Mouse (Mus musculus) adrenal gland, adult 18-20 months (tissue): ENCODE results near the gene Cfap300. TPM values are rescaled to one million over a fixed set of nuclear protein-coding genes. Genes with fewer than 3 reads are reported as not detected.

ENCODE experiments used
- DNase-seq, 2 experiments: peaks; one replicate each; pipeline ENCODE4 v3.0.0; 2021 to 2022; ENCODE audit warnings: low spot score in 2 of 2
- total RNA-seq, 2 experiments: library from RNA; stranded (reverse); gene quantifications; 1 replicate in 1 of 2; 2 replicates in 1 of 2; pipeline ENCODE4 v1.2.3; 2021

Cfap300 gene
- total RNA-seq, 2 experiments from 2014 or later, result 2.7 to 2.8 TPM

DNA sequence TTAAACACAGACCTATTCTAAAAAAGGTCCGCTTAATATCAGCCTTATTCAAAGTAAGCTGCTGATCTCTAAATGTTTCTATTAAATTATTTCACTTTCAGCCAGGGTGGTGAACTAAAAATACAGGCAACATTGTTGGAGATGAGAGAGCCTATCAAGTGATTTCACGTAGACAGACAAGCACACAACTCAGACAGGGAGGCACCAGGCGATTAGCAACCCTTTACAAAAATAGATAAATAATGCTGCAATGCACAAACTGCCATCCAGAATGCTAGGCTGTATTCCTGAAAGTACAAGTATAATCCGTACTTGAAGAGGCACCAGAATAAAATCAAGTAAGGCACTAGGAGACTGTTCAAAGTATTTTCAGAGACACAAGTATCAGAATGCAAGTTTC lies 58.3 kb downstream of the Cfap300 start:
- no peak for DNase-seq

DNA sequence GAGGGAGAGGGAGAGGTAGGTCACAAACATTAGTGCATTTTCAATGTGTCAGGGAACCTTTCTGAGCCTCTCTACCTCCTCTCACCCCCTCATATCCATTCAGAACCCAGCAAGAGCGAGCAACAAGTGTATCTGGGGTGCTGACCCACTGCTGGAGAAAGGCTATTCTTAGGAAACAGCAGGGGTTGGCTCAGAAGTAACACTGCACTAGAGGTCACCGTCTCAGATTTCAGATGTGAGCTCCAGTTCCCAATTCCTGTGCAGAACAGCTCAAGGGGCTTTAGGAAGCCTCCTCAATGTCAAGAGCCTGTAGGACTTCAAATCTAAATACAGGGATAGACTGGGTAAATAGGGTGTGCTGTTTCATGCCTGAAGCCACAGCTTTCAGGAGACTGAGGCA lies 59.0 kb downstream of the Cfap300 start:
- no peak for DNase-seq

DNA sequence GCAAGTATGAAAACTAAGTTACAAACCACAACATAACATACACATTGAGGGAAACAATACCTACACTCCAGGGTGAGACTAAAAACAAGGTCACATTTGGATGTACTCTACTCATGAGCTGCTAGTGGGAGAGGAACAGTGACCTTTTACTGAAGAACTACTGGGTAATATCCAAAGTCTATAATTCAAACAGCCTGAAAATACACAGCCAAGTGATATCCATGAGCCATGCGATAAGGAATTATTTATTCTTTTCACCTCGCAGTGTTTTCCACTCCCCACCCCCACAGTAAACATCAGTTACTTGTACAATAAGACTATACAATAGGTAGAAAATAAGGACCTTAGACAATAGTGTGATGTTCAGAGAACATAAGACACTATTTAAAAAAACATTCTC lies 62.5 kb downstream of the Cfap300 start:
- DNase-seq, result no peak

DNA sequence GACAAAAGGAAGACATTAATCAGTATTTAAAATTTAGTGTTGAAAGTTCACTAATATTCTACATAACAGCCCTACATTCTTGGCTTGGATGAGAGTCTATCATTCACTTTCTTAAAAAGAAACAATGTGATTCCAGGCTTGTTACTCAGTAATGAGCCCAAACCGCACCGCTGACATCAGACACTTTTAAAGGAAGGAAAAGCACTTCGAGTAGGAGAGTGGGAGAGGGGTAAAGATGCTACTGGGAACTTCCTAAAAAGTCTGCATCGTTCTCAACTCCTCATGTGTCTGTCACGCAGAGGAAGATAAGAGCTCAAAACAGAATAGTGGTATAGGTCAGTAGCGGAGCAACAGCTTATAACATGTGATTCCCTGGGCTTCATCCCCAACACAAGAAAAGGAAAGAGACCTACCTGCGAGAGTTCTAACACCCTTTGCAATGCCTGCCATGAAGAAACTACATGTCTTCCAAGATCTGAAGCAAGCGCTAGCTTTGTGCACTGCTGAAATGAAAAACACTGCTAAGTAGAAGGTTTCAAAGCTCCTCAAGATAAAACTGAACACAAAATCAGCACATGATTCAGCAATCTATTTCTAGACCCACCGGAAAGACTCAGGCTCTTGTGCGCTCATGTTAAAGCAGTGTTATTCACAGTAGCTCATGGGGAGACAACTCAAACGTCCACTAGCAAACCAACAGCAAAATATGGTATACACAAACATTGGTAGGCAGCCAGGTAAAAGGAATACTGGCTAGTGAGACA lies 63.3 kb downstream of the Cfap300 start:
- DNase-seq, result no peak

DNA sequence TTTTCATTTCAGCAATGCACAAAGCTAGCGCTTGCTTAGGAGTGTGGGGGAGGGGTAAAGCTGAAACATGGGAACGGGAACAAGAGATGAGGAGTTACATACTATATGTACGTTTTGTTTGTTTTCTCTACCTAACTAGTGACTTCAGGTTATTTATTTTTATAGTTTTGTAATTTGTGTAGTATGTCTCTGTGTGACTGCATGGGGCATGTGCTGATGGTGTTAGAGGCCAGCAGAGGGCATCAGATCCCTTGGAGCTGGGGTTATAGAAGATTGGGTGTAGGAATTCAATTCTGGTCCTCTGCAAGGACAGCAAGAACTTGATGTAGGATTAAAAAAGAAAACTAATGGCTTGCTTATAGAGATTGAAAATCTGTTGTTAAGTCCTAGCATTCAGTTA lies 64.1 kb downstream of the Cfap300 start:
- no peak for DNase-seq

DNA sequence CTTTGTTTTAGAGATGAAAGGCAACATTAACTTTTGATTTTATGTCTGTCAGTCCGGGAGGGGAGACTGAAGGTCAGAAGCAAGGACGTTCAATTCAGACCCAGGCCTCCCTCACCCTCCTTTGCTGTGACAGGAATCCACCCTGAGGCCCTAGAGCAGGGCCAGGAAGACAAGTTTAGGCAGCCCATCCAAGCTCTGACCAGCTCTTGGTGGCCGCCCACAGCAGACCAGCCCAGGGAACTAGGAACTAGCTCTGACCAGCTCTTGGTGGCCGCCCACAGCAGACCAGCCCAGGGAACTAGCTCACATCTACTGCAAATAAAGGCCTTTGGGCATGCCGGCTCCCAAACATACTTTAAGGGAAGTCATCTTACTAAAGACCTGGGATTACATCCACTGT lies 65.0 kb downstream of the Cfap300 start:
- no peak for DNase-seq

DNA sequence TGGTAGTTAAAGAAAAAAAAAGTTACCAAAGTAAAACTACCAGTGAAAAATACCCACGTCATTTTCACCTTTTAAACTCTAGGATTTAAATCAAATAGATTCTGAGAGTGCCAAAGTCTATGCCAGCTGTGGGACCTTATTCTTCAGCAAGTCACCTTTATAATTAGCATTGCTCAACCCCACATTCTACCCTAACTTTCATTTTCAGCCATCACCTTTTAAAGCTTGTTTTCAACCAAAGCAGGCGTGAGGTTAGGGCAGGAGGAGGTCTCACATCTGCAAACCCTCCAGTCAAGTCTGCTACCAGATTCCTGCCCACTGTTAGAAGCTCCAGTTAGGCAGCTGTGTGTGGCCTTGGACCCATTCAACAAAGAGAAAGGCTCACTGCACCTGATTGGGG lies 70.6 kb downstream of the Cfap300 start:
- DNase-seq, result no peak

Other genes starting within 250 kb of the Cfap300 start
- gene Birc2, start 205.8 kb downstream of the Cfap300 start, total RNA-seq, result 10 to 100 TPM; 38.8 to 50.5 TPM
- gene Birc3, start 169.6 kb downstream of the Cfap300 start, total RNA-seq, result 10 to 100 TPM; 13.8 to 26.3 TPM
- 10 to 100 TPM; 72.0 to 83.7 TPM for gene Yap1, start 38.2 kb downstream of the Cfap300 start, total RNA-seq
- gene Cep126, start 91.5 kb upstream of the Cfap300 start, total RNA-seq, result 1 to 10 TPM; 6.1 to 9.1 TPM